Comparison of ENCODE assay signal across 12 mouse cellular contexts in genomic region chr3:66400791-66401568, GRCm38 (mm10).
DNase-seq lines count a peak whose midpoint lies in the region; ATAC-seq lines count a peak whose summit lies in the region.
"Had no signal": no experiment of that assay in that cellular context is flagged by ENCODE, and none has a peak within 500 bp of the region (broad histone marks: within the 10 kb centered on the region; RNA-seq: fewer than 3 reads in every experiment).

No protein-coding gene starts in this region.

- no peak for DNase-seq in hindbrain, embryonic 14.5 days (ENCODE audit: low spot score)
- peak; percentile 5 for DNase-seq in ovary, postnatal 14 days (ENCODE audit: low spot score)
- DNase-seq in ovary, postnatal 10 days (ENCODE audit: low spot score): no peak
- peak; percentile 57 for DNase-seq in hindlimb bud, embryonic 11.5 days (ENCODE audit: extremely low spot score, low read depth, low spot score)
- peak; percentile 11 for DNase-seq in skeletal muscle tissue, adult 2 months (ENCODE audit: low read depth, low spot score)
- no peak for DNase-seq in thymus, adult 18-20 months
- DNase-seq in ovary, postnatal 36 days (ENCODE audit: low spot score): no peak
- DNase-seq: right cerebral cortex, postnatal 4 days had no signal

- H3K9me3 ChIP-seq in hindbrain, embryonic 14.5 days (ENCODE audit: control insufficient read depth, low read length): no peaks in the 10 kb centered on the region
- no peaks in the 10 kb centered on the region for H3K9me3 ChIP-seq in hindbrain, embryonic 12.5 days (replicated peaks)
- H3K9me3 ChIP-seq: midbrain, embryonic 13.5 days had no signal

- ATAC-seq in hindbrain, embryonic 14.5 days (ENCODE audit: low FRiP score): peak; percentile 47; the same call in 1 of the 2 replicates
- no peak for ATAC-seq in hindbrain, embryonic 12.5 days (ENCODE audit: low FRiP score)
- ATAC-seq: forebrain, embryonic 16.5 days; intestine, postnatal 0 days had no signal

- H3K4me1 ChIP-seq in hindbrain, embryonic 14.5 days (replicated peaks; ENCODE audit: control insufficient read depth, insufficient read depth, low read length): 0 out of 2 replicates have a peak, but pooled peaks cover 4% of the 10 kb centered on the region
- H3K4me1 ChIP-seq in hindbrain, embryonic 12.5 days: peaks cover 4% of the 10 kb centered on the region; the same call in 1 of the 2 replicates
- H3K4me1 ChIP-seq: midbrain, embryonic 13.5 days had no signal

- H3K4me3 ChIP-seq in hindbrain, embryonic 14.5 days (replicated peaks; ENCODE audit: low read length): no peak overlapping the region
- H3K4me3 ChIP-seq in hindbrain, embryonic 12.5 days: no peak overlapping the region
- H3K4me3 ChIP-seq: midbrain, embryonic 13.5 days had no signal

- 60% methylated on average over 16 of the region's 16 CpGs for WGBS in hindbrain, embryonic 14.5 days
- WGBS in hindbrain, embryonic 12.5 days: 64% methylated on average over 16 of the region's 16 CpGs

- H3K4me2 ChIP-seq in hindbrain, embryonic 14.5 days (replicated peaks): no peak overlapping the region
- no peak overlapping the region for H3K4me2 ChIP-seq in hindbrain, embryonic 12.5 days (replicated peaks)
- H3K4me2 ChIP-seq: midbrain, embryonic 13.5 days had no signal

- no peak overlapping the region for H3K27ac ChIP-seq in hindbrain, embryonic 14.5 days
- no peak overlapping the region for H3K27ac ChIP-seq in hindbrain, embryonic 12.5 days
- H3K27ac ChIP-seq: midbrain, embryonic 13.5 days had no signal

- no peaks in the 10 kb centered on the region for H3K27me3 ChIP-seq in hindbrain, embryonic 14.5 days (ENCODE audit: control insufficient read depth, insufficient read depth, low read length)
- no peaks in the 10 kb centered on the region for H3K27me3 ChIP-seq in hindbrain, embryonic 12.5 days
- H3K27me3 ChIP-seq: midbrain, embryonic 13.5 days had no signal

- H3K9ac ChIP-seq in hindbrain, embryonic 14.5 days: no peak overlapping the region
- H3K9ac ChIP-seq in hindbrain, embryonic 12.5 days: no peak overlapping the region
- H3K9ac ChIP-seq: midbrain, embryonic 13.5 days had no signal

- H3K36me3 ChIP-seq in hindbrain, embryonic 14.5 days (replicated peaks; ENCODE audit: control insufficient read depth, insufficient read depth): no peaks in the 10 kb centered on the region
- no peaks in the 10 kb centered on the region for H3K36me3 ChIP-seq in hindbrain, embryonic 12.5 days
- H3K36me3 ChIP-seq: midbrain, embryonic 13.5 days had no signal

Comparison
In these comparisons a context has a peak if more than half of its experiments do, and no peak if none do; other contexts are left out.
1. DNase-seq: peak in ovary, postnatal 14 days (single experiment), hindlimb bud, embryonic 11.5 days (single experiment) and skeletal muscle tissue, adult 2 months (single experiment); none in hindbrain, embryonic 14.5 days (single experiment), ovary, postnatal 10 days (single experiment), thymus, adult 18-20 months (0 of 2) and ovary, postnatal 36 days (single experiment).